Mouse (Mus musculus) hindbrain, embryonic 12.5 days (tissue): ENCODE measurements at regions not wholly inside any gene's neighbourhood (a gene's known extent, or its start where the extent isn't known, plus 50 kb on each side); places are given as distances from the start of the nearest gene placed in this dataset.

Source experiments
- ATAC-seq: fragments of 200-750 bp; cut with Nextera tagmentation; 2 replicates; pipeline ENCODE4 v1.8.0; 2017; ENCODE audit warnings: moderate TSS enrichment; ENCODE audit not compliant: low FRiP score
- H3K27ac ChIP-seq: fragments of 300-500 bp; sonication (generic); 2 replicates; pipeline ENCODE4 v1.5.1; 2016; ENCODE audit warnings: mild to moderate bottlenecking
- H3K27me3 ChIP-seq: fragments of 300-500 bp; sonication (generic); 2 replicates; pipeline ENCODE4 v1.6.1; 2016; ENCODE audit warnings: mild to moderate bottlenecking
- H3K36me3 ChIP-seq: fragments of 300-500 bp; sonication (generic); 2 replicates; pipeline ENCODE4 v1.6.1; 2016; ENCODE audit warnings: mild to moderate bottlenecking
- H3K4me1 ChIP-seq: fragments of 300-500 bp; sonication (generic); 2 replicates; pipeline ENCODE4 v1.6.1; 2016
- H3K4me2 ChIP-seq: fragments of 300-500 bp; sonication (generic); replicated peaks from 2 replicates; pipeline ENCODE4 v1.6.1; 2016; ENCODE audit warnings: mild to moderate bottlenecking
- H3K4me3 ChIP-seq: fragments of 300-500 bp; sonication (generic); 2 replicates; pipeline ENCODE4 v1.5.1; 2016; ENCODE audit warnings: mild to moderate bottlenecking
- H3K9ac ChIP-seq: fragments of 300-500 bp; sonication (generic); 2 replicates; pipeline ENCODE4 v1.6.1; 2016; ENCODE audit warnings: mild to moderate bottlenecking, moderate library complexity
- H3K9me3 ChIP-seq: fragments of 300-500 bp; sonication (generic); replicated peaks from 2 replicates; pipeline ENCODE4 v1.6.1; 2016; ENCODE audit warnings: mild to moderate bottlenecking
- WGBS: fragments of 180-500 bp; shearing (Covaris S2); methylation state at CpG from one replicate; pipeline ENCODE4 v1.1.7; 2016; 5-methylcytosine and 5-hydroxymethylcytosine counted together

DNA sequence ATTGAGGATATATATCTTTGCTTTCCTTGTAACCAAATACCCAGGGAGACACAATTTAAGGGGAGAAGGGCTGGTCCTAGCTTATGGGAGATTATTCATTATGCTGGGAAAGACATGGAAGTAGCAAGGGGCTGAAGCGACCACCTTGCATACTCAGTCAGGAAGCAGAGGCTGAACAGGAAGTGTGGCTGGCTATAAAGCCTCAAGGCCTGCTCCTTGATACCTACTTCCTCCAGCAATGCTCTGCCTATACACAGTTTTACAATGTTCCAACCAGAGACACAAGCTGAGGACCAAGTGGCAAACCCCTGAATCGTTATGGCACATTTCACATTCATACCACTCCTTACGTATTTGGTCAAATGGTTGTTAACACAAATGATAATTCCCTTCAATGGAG is 284.3 kb downstream of the Gm11361 start:
- no peaks in the 10 kb centered on the region; the same call in 1 of the 2 replicates for H3K9me3 ChIP-seq
- H3K27me3 ChIP-seq, result no peaks in the 10 kb centered on the region
- ATAC-seq, result no peak
- H3K27ac ChIP-seq, result no peak overlapping the region
- no peak overlapping the region for H3K4me2 ChIP-seq
- 87% methylated on average over 3 of the region's 3 CpGs for WGBS
- H3K4me3 ChIP-seq, result no peak overlapping the region
- no peaks in the 10 kb centered on the region for H3K36me3 ChIP-seq
- H3K4me1 ChIP-seq, result peaks cover 25% of the 10 kb centered on the region
- no peak overlapping the region for H3K9ac ChIP-seq

DNA sequence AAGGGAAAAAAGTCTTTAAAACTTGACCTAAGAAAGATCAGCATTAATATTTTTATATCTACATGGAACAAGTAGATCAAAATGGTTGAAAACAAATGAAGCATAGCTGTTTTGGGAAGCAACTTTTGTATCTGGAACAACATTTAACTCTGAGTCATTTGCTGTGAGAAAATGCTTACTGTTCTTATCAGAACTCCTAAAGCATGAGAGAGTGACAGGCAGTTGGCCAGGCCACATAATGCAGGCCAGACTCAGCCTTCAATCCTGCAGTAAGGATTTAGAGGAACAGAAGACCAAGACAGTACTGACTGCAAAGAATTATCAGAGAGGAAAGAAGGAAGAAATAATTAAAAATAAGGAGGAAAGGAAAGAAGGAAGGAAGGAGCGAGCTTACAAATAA is 275.8 kb downstream of the Gm11361 start:
- Histone ChIP-seq H3K4me2 (no peak overlapping the region), H3K27me3 (no peaks in the 10 kb centered on the region), H3K36me3 (no peaks in the 10 kb centered on the region), H3K9ac (no peak overlapping the region), H3K4me1 (peaks cover 19% of the 10 kb centered on the region), H3K9me3 (no peaks in the 10 kb centered on the region; the same call in 1 of the 2 replicates), H3K4me3 (no peak overlapping the region), H3K27ac (no peak overlapping the region)
- 95% methylated on average over 1 of the region's 1 CpGs for WGBS
- ATAC-seq, result no peak

DNA sequence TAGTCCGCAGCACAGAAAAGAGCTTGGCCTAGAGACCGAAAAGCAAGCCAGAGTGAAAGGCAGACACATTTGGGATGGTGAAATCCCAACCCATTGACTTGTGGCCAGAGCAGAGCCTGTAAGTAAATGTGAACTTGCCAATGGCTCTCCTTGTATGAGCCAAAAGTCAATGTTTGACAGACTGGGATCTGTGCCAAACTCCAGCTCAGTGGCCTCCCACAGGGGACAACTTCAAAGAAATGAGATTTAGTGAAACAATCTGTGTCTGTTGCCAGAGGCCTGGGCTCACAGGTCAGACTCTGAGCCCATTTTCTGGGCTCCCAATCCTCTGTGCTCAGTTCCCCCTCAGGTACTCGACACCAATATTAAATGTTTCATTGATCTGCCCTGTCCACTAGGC is 274.9 kb downstream of the Gm11361 start:
- WGBS, result 64% methylated on average over 3 of the region's 3 CpGs
- Histone ChIP-seq H3K36me3 (no peaks in the 10 kb centered on the region), H3K4me2 (no peak overlapping the region), H3K27ac (no peak overlapping the region), H3K27me3 (no peaks in the 10 kb centered on the region), H3K9ac (no peak overlapping the region), H3K4me3 (no peak overlapping the region), H3K4me1 (peaks cover 19% of the 10 kb centered on the region), H3K9me3 (no peaks in the 10 kb centered on the region)
- ATAC-seq, result peak; percentile 58; the same call in 1 of the 2 replicates

DNA sequence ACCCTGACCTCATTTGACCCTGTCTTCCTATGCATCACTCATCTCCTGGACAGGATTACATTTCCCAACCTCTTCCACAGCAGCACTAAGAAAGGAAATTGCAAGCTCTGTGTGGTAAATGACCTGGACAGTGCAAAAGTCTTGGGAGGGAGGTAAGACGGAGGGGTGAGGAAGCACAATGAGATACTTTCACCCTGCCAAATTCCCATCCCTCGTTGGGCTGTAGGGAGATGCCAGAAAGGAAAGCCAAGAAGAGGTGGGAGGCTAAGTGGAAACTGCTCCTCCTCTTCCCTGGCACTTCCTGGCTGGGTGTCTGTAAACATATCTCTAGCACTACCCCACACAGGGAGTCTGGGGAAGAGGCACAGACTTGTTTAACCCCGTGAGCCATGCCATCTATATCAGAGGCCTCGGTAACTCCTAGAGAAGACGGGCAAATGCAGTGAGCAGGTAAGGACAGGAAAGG is 274.2 kb downstream of the Gm11361 start:
- Histone ChIP-seq H3K4me1 (peaks cover 19% of the 10 kb centered on the region), H3K9me3 (no peaks in the 10 kb centered on the region), H3K4me3 (no peak overlapping the region), H3K27ac (no peak overlapping the region), H3K27me3 (no peaks in the 10 kb centered on the region), H3K4me2 (no peak overlapping the region), H3K9ac (no peak overlapping the region), H3K36me3 (no peaks in the 10 kb centered on the region)
- no peak for ATAC-seq
- WGBS, result 84% methylated on average over 5 of the region's 5 CpGs

DNA sequence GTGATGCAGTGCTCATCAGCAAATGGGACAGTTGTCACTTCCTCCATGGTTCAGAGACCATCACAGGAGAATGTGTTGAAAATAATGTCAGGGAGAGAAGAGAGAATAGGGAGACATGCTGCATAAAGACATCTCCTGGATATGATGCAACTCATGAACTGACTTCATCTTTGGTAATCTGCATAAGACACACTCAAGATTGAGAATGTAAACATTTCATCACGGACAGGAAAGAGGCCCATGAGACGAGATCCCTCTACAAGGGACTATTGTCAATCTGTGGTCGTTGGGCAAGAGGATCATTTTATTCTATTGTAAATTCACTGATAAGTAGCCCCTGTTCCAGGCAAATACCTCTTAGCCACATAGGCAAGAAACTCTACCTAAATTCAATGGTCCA is 273.6 kb downstream of the Gm11361 start:
- Histone ChIP-seq H3K4me2 (no peak overlapping the region), H3K36me3 (no peaks in the 10 kb centered on the region), H3K27me3 (no peaks in the 10 kb centered on the region), H3K9me3 (no peaks in the 10 kb centered on the region), H3K4me3 (no peak overlapping the region), H3K27ac (no peak overlapping the region), H3K4me1 (peaks cover 19% of the 10 kb centered on the region), H3K9ac (no peak overlapping the region)
- 91% methylated on average over 3 of the region's 3 CpGs for WGBS
- no peak for ATAC-seq

DNA sequence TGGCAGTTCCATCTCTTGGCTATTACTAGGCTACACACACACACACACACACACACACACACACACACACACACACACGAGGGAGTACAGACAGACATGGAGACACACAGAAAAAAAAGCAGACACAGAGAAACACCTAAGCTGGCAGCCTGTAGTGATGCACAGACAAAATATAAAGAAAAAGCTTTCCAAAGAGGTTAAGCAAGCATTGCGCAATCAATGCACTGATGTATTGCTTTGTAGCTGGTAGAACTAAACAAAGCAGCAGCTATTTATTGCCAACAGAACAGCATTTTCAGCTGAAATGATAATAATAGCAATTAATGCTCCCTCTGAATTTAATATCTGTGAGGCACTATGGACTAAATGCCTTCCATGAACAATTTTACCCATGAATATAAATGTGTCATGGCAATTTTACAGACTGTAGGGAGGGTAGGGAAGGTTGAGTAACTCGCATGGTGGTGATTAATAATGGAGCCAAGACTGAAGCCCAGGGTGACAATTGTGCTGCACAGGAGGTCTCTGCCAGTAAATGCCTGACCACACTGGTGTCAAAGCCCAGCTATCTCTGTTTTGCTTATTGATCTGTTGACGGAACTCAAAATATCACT is 271.7 kb downstream of the Gm11361 start:
- peak; percentile 38; the same call in 1 of the 2 replicates for ATAC-seq
- H3K4me2 ChIP-seq, result no peak overlapping the region
- no peak overlapping the region for H3K4me3 ChIP-seq
- H3K36me3 ChIP-seq, result no peaks in the 10 kb centered on the region
- no peaks in the 10 kb centered on the region for H3K9me3 ChIP-seq
- H3K9ac ChIP-seq, result no peak overlapping the region
- 80% methylated on average over 4 of the region's 4 CpGs for WGBS
- H3K27me3 ChIP-seq, result no peaks in the 10 kb centered on the region
- peaks cover 12% of the 10 kb centered on the region; the same call in 1 of the 2 replicates for H3K4me1 ChIP-seq
- peak overlapping the region; percentile 48; the same call in 1 of the 2 replicates for H3K27ac ChIP-seq

DNA sequence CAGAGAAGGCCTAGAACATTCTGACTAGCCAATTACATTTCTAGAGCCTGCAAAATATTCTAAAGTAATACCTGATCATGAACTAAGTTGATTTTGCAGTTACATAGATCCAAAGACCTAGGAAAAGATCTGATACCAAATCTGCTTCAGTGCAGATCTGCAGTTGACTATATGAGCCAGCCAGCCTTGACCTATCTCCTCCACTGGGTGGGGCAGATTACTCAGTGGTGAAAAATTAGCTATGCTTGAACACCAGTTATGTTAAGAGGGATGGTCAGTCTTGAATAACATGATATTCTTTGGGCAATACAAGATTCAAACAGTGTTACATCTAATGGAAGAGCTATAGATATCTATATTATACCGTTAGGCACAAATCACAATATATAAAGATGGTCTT is 269.0 kb downstream of the Gm11361 start:
- 95% methylated on average over 1 of the region's 1 CpGs for WGBS

DNA sequence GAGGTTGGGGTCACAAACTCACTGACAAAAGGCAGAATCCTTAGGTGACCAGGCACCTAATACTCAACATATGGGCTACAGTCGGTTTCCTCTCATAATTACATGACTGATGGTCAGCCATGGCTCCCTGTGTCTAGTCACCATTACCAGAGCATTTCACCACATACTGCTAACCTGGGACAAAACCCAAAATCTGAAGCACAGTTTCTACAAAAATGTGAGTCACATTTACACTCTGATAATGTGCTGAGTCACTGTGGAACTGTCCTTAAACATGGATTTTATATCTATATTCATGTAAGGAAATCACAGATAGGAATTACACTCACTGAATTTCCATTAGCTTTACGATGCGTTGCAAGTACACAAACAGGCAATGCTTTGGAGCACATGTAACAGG is 267.1 kb downstream of the Gm11361 start:
- WGBS, result 94% methylated on average over 3 of the region's 3 CpGs
- Histone ChIP-seq H3K9me3 (no peaks in the 10 kb centered on the region), H3K4me2 (no peak overlapping the region), H3K4me3 (no peak overlapping the region), H3K36me3 (no peaks in the 10 kb centered on the region), H3K27ac (no peak overlapping the region), H3K4me1 (0 out of 2 replicates have a peak, but pooled peaks cover 2% of the 10 kb centered on the region), H3K27me3 (no peaks in the 10 kb centered on the region), H3K9ac (no peak overlapping the region)
- ATAC-seq, result no peak

More for the DNA sequence above, 269.0 kb downstream of the Gm11361 start:
- no peak overlapping the region for H3K27ac ChIP-seq
- no peaks in the 10 kb centered on the region for H3K27me3 ChIP-seq
- 0 out of 2 replicates have a peak, but pooled peaks cover 2% of the 10 kb centered on the region for H3K4me1 ChIP-seq
- no peak for ATAC-seq
- H3K4me2 ChIP-seq, result no peak overlapping the region
- no peak overlapping the region for H3K9ac ChIP-seq
- no peaks in the 10 kb centered on the region for H3K36me3 ChIP-seq
- H3K4me3 ChIP-seq, result no peak overlapping the region
- H3K9me3 ChIP-seq, result no peaks in the 10 kb centered on the region

DNA sequence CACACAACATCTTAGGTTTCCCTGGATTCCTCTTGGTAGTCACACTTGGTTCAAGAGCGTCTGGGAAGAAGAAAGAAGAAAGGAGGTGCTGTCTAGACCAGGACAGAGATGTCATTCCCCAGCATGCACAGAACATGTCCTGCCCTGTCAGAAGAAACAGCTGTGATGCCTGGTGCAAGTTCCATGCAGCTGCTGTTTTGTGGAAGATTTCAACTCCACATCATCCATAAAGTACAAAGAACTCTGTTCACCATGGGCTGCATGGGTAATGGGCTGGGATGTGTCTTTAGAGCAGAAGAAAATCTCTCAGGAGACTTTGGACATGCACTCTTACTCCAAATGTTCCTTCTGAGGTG is 262.8 kb downstream of the Gm11361 start:
- H3K4me2 ChIP-seq, result no peak overlapping the region
- H3K27me3 ChIP-seq, result no peaks in the 10 kb centered on the region
- no peak overlapping the region for H3K27ac ChIP-seq
- H3K4me1 ChIP-seq, result 0 out of 2 replicates have a peak, but pooled peaks cover 2% of the 10 kb centered on the region
- no peaks in the 10 kb centered on the region for H3K9me3 ChIP-seq
- ATAC-seq, result no peak
- no peaks in the 10 kb centered on the region for H3K36me3 ChIP-seq
- WGBS, result 61% methylated on average over 1 of the region's 1 CpGs
- no peak overlapping the region for H3K9ac ChIP-seq
- H3K4me3 ChIP-seq, result no peak overlapping the region

DNA sequence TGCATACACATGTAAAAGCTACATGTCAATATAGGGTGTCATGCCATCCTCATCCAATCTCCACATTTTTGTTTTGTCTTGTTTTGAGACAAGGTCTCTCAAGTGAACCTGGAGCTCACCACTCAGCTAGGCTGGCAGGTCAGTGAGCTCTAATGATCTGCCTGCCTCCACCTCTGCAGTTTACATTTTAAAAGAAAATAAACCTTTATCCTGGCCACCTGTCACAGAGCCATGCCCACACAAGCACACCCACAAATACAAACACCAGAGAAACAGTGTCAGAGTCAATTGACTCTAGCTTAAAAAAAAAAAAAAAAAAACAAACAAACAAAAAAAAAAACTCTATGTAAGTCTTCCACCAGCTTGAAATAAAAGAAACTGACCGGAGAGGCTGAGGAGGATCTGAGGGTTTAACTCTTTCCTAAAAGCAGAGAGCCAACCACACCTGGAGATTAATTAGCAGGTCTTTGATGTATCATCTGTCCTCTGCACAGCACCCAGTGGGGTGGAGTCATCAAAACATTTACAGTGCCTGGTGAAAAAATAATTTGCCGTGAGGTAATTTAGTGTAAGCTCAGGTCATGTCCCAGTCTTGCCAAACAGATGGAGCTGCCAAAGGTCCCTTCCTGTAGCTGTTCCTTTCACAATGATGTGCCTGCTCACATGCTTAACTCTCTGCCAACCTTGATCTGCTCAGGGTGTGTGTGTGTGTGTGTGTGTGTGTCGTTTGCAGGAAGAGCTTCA is 262.2 kb downstream of the Gm11361 start:
- Histone ChIP-seq H3K4me3 (no peak overlapping the region), H3K27me3 (no peaks in the 10 kb centered on the region), H3K36me3 (no peaks in the 10 kb centered on the region), H3K4me2 (no peak overlapping the region), H3K4me1 (0 out of 2 replicates have a peak, but pooled peaks cover 2% of the 10 kb centered on the region), H3K9ac (no peak overlapping the region), H3K9me3 (no peaks in the 10 kb centered on the region), H3K27ac (no peak overlapping the region)
- no peak for ATAC-seq
- WGBS, result 48% methylated on average over 3 of the region's 3 CpGs

DNA sequence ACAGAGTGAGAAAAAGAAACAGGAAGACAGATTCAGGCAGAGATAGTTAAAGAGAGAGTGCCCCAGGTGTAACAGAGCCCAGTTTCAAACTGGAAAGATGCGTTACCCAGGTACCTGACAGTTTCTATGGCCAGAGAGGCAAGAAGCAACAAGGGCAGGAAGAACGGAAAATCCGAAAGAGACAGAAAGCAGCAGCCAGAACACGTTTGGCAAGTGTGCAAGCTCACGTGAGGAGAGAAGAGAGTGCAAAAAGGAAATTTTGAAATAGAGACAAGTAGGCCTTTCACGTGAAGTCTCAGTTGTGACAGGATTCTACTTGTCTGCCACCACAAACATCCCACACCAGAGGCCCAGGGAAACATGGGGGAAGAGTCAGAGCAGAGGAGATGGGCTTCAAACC is 259.8 kb downstream of the Gm11361 start:
- WGBS, result 77% methylated on average over 6 of the region's 6 CpGs
- Histone ChIP-seq H3K4me1 (peaks cover 9% of the 10 kb centered on the region), H3K9me3 (no peaks in the 10 kb centered on the region), H3K9ac (no peak overlapping the region), H3K27me3 (no peaks in the 10 kb centered on the region), H3K4me3 (no peak overlapping the region), H3K27ac (no peak overlapping the region), H3K4me2 (no peak overlapping the region), H3K36me3 (no peaks in the 10 kb centered on the region)
- ATAC-seq, result no peak

DNA sequence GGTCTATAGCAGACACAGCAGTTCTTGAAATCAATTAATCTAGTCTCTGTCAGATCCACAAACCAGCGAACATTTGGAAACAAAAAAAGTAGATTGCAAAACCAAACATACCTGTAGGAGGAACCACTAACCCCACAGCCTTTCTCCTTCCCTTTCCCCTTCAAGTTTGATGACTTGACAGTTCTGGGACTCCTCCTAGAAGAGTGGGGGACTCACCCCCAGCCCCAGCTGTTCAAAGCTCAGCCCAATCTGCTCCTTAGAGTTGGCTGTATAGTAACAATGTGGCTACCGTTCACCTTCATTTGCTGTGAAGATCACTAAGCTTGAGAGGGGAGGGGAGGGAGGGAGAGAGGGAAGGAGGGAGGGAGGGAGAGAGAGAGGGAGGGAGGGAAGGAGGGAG is 259.3 kb downstream of the Gm11361 start:
- WGBS, result 56% methylated on average over 2 of the region's 2 CpGs
- H3K36me3 ChIP-seq, result no peaks in the 10 kb centered on the region
- H3K27me3 ChIP-seq, result no peaks in the 10 kb centered on the region
- ATAC-seq, result no peak
- H3K9me3 ChIP-seq, result no peaks in the 10 kb centered on the region
- H3K27ac ChIP-seq, result no peak overlapping the region
- no peak overlapping the region for H3K9ac ChIP-seq
- H3K4me2 ChIP-seq, result no peak overlapping the region
- no peak overlapping the region for H3K4me3 ChIP-seq
- peaks cover 9% of the 10 kb centered on the region for H3K4me1 ChIP-seq

DNA sequence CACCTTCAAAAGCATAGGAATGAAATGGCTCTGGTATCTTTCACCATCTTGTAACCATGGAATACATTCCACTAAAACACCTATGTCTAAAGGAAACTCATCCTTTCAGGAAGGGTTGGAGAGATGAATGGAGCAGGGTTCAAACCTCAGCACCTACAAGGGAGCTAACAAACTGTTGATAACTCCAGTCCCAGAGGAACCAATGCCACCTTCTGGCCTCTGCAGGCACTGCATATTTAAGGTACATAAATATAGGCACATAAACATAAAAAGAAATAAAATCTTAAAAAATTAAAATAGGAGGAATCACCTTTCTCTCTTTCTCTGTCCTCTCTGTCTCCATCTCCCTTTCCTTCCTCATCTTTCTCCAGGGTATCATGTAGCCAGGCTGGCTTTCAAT is 256.9 kb downstream of the Gm11361 start:
- Histone ChIP-seq H3K4me2 (no peak overlapping the region), H3K4me3 (no peak overlapping the region), H3K27ac (no peak overlapping the region), H3K36me3 (no peaks in the 10 kb centered on the region), H3K4me1 (peaks cover 9% of the 10 kb centered on the region), H3K9me3 (no peaks in the 10 kb centered on the region), H3K27me3 (no peaks in the 10 kb centered on the region), H3K9ac (no peak overlapping the region)
- no peak for ATAC-seq
